Mouse (Mus musculus): ENCODE results near the gene Nmur1.
"Not testable (repeated sequence)": the region's sequence is repeated elsewhere in the genome, so short reads cannot be mapped to it uniquely, and the experiment has no call there.

Gene Nmur1

DNA sequence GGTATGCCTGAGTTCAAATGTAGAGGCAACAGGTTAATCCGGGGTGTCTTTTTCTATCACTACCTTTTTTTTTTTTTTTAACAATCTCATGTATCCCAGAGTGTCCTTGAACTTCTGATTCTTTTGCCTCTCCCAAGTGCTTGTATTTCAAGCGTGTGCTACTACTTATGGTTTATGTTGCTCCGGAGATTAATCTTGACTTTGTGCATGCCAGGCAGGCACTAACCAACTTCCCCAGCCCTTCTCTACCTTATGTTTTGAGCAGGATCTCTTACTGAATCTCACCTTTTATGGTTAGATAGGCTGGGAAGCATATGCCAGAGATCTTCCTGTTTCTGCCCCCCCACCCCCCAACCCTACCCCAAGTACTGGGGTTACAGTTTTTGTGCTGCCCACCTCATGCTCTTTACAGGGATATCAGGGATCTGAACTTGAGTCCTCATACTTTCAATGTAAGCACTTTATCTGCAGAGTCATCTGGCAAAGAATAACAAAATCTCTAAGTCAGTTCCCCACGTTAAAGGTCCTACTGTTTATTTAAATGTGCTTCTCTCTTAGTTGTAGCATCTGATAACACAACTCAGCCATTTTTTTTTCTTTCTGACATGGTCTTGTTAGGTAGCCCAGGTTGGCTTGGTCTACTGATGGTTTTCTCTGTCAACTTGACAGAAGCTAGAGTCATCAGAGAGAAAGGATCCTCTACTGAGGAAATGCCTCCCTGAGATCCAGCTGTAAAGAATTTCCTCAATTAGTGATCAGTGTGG, 64.0 kb downstream of the Nmur1 start:
- no peak for DNase-seq (ENCODE audit: extremely low spot score, low read depth, low spot score)

DNA sequence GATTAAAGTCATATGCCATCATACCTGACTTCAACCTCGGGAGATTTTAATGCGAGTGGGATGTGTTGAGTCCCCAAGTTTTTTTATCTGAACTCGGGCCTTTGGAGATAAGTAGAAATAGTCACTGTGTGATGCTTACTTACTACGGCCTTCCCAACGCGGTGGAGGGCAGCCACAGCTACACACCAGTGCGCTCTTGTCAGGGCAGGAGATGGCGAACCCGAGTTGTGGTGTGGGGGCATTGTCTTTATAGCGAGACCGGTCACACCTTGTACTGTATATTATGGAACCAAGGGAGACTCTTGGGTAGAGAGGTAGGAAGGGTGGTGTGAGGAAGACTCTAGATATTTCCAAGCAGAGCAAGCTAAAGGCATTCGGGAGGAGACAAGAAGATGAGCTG, 65.6 kb downstream of the Nmur1 start:
- no peak for DNase-seq (ENCODE audit: extremely low spot score, low read depth, low spot score)

GRCm38 (mm10) chr1:86359798-86360179, 66.2 kb downstream of the Nmur1 start:
- DNase-seq (ENCODE audit: extremely low spot score, low read depth, low spot score), result no peak

GRCm38 (mm10) chr1:86358906-86359797, 66.9 kb downstream of the Nmur1 start, which contains the start of gene Ncl:
Gene Ncl, minus strand, starts transcription at chr1:86359400.
- DNase-seq (ENCODE audit: extremely low spot score, low read depth, low spot score), result peak; percentile 93

DNA sequence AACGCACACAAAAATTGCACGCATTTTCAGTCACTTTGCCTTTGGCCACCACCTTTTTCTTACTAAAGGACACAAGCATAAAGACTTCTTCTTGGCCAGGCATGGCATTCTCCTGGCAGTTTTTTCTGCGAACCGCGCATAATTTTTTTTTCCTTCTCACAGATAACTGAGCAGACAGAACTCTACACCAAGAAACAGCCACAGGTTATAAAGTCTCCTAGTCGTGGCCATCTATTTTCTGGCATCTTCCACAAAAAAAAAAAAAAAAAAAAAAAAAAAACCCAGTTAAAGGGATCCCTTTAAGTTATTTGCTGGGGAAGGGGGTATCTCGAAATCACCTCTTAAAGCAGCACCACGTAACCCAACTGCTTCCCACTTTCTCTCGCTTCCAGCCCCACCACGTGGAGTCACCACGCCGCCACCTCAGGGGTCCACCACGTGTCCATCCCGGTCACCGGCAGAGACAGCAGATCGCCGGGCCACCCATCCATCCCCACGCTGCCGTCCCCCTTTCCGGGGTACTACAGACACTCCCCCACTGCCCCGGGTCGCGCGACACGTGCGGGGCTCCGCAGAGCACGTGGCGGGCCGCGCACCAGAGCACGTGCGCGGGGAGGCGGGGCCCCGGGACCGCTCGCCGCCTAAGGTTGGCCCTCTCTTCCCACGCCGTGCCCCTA, 67.7 kb downstream of the Nmur1 start:
- no peak for DNase-seq (ENCODE audit: extremely low spot score, low read depth, low spot score)

- DNase-seq (ENCODE audit: extremely low spot score, low read depth, low spot score), result no peak
Measured at GRCm38 (mm10) chr1:86354186-86354585, 71.8 kb downstream of the Nmur1 start.

DNA sequence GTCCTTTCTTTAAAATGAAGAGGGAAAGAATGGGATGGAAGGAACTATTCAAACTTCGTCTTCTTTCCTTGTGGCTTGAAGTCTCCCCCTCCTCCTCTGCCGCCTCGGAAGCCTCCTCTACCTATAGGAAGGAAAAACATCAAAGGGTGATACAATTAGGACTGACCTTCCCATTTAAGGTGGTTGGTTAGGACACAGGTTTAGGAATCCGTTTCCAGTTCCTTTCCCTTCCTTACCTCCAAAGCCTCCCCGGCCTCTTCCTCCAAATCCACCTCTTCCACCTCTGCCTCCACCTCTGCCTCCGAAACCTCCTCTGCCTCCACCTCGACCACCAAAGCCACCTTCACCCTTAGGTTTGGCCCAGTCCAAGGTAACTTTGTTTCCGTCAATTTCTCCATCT, 75.5 kb downstream of the Nmur1 start:
- no peak for DNase-seq (ENCODE audit: extremely low spot score, low read depth, low spot score)

DNA sequence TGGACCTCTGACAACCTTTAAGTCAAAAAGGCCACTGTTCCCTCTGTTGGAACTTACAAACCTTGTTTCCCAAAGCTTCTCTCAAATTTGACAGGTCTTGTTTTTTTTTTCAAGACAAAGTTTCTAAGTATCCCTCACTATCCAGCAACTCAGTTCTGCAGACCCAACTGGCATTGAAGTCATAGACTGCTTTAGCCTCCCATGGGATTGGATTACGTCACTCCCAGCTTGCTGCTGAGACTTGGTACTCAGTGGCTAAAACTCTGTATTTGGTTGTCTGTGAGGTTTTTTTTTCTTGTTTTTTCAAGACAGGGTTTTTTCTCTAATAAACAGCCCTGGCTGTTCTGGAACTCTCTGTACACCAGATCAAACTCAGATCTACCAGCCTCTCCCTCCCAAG, 76.3 kb downstream of the Nmur1 start:
- DNase-seq (ENCODE audit: extremely low spot score, low read depth, low spot score), result no peak

DNA sequence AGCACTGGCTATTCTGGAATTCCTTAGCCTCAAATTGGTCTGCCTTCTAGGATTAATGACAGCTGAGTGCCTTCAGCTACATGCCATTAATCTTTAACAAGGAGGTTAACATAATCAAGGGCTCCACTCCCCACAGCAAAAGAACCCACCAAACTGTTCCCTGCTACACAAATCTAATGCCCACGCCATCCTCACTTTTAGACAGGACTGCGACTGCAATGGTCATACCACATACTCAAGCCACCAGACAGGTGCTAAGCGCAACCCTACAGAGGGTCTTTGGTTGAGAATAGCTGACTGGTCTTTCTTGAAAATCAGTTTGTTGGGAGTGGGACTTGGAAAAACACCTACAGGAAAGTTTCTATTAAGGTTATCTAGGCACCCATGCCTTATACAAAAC, 76.8 kb downstream of the Nmur1 start:
- no peak for DNase-seq (ENCODE audit: extremely low spot score, low read depth, low spot score)

DNA sequence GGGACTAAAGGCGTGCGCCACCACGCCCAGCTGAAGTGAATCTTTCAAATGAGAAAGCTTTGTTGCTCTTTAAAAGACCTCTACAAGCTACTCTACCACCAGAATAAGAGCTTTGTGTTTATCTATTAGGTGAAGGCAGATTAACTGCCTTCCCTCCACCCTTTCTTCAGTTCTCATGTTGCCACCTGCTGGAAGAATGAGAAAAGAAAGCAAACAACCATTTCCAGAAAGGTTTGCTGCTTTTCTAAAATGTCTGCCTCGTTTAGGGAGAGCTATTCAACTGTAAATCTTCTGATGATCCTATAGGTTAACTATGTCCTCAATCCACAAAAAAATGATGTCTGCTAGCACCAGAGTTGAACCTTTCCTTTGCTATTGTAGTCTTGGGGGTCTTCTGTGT, 77.2 kb downstream of the Nmur1 start:
- DNase-seq (ENCODE audit: extremely low spot score, low read depth, low spot score), result no peak

GRCm38 (mm10) chr1:86348083-86348482, 77.9 kb downstream of the Nmur1 start:
- DNase-seq (ENCODE audit: extremely low spot score, low read depth, low spot score), result no peak

DNA sequence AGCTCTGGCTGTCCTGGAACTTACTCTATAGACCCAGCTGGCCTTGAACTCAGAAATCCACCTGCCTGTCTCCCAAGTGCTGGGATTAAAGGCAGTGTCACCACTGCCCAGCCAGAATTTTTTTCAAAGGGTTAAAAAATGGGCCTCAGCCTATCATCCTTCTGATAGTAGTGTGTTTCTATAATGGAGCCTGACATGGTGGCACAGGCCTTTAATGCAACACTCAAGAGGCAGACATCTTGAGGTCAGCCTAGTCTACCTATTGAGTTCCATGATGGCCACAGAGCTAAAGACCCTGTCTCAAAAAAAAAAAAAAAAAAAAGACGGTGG, 78.3 kb downstream of the Nmur1 start:
- no peak for DNase-seq (ENCODE audit: extremely low spot score, low read depth, low spot score)

- DNase-seq (ENCODE audit: extremely low spot score, low read depth, low spot score), result no peak
Measured at GRCm38 (mm10) chr1:86346851-86347715, 78.9 kb downstream of the Nmur1 start.

DNA sequence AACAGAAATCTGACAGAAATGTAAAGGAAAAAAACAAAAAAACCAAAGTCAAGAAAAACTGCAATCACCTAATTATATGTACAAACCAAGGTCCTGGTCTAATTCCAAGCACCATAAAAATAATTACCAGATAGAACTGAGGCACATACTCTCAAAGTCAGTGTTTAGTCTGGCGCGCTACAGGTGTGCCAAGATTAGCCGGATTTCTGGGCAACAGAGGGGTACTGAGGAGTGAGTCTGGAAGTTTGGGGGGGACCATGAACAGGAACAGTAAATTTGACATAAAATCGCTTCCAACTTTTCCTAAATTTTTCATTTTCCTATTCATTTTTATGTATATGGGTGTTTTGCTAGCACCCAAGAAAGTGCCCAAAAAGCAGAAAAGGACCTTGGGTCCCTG, 80.1 kb downstream of the Nmur1 start:
- no peak for DNase-seq (ENCODE audit: extremely low spot score, low read depth, low spot score)

GRCm38 (mm10) chr1:86345069-86345468, 81.0 kb downstream of the Nmur1 start:
- no peak for DNase-seq (ENCODE audit: extremely low spot score, low read depth, low spot score)

- no peak for DNase-seq (ENCODE audit: extremely low spot score, low read depth, low spot score)
Measured at GRCm38 (mm10) chr1:86343969-86344861, 81.8 kb downstream of the Nmur1 start.

DNA sequence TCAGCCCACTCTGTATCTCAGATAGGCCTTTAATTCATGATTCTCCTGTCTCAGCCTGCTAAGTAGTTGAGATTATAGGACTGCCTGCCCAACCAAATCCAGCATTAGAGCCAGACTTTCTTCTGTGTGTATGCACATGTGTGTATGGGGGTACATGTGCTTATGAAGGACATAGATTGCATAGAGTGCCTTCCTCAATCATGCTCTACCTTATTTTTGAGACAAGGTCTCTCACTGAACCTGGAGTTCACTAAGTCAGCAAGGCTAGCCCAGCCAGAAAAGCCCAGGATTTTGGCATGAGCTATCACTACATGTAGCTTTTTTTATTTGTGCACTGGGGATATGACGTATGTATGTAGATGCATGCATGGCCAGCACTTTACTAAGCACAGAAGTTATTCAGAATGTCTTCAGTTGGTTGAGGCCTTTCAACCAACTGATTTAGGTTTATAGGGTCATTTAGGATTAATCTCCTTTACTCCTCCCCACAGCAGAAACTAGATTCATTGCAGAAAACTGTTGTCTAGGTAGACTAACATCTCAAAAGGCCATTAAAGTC, 82.9 kb downstream of the Nmur1 start:
- DNase-seq (ENCODE audit: extremely low spot score, low read depth, low spot score), result no peak

- DNase-seq (ENCODE audit: extremely low spot score, low read depth, low spot score), result no peak
Measured at GRCm38 (mm10) chr1:86342371-86342770, 83.7 kb downstream of the Nmur1 start.

- DNase-seq (ENCODE audit: extremely low spot score, low read depth, low spot score), result not testable (repeated sequence)
Measured at GRCm38 (mm10) chr1:86341096-86341495, 84.9 kb downstream of the Nmur1 start.

Data from hindlimb bud, embryonic 11.5 days (tissue).